Mouse (Mus musculus) lung, postnatal 0 days (tissue): Measurements from ENCODE around the gene Serpinb7. TPM values are rescaled to one million over a fixed set of nuclear protein-coding genes. Genes with fewer than 3 reads are reported as not detected.

Source experiments
- ATAC-seq: fragments of 200-750 bp; cut with Nextera tagmentation; 2 replicates; pipeline ENCODE4 v1.8.0; 2017; ENCODE audit warnings: moderate library complexity
- DNase-seq: peaks from one replicate; pipeline ENCODE4 v3.0.0-alpha.2; 2016; ENCODE audit warnings: low spot score
- H3K27ac ChIP-seq: fragments of 300-500 bp; sonication (generic); 2 replicates; pipeline ENCODE4 v1.5.1; 2014; ENCODE audit warnings: antibody characterized with exemption, mild to moderate bottlenecking, low read length, mixed read lengths
- H3K27me3 ChIP-seq: fragments of 300-500 bp; sonication (generic); replicated peaks from 2 replicates; pipeline ENCODE4 v1.6.1; 2014; ENCODE audit warnings: low read length, mixed read lengths; ENCODE audit not compliant: insufficient read depth
- H3K36me3 ChIP-seq: fragments of 300-500 bp; sonication (generic); 2 replicates; pipeline ENCODE4 v1.6.1; 2014; ENCODE audit warnings: low read length, mixed read lengths; ENCODE audit not compliant: insufficient read depth
- H3K4me1 ChIP-seq: fragments of 300-500 bp; sonication (generic); 2 replicates; pipeline ENCODE4 v1.6.1; 2014; ENCODE audit warnings: antibody characterized with exemption, low read depth, low read length, mixed read lengths; ENCODE audit not compliant: insufficient read depth
- H3K4me2 ChIP-seq: fragments of 300-500 bp; sonication (generic); replicated peaks from 2 replicates; pipeline ENCODE4 v1.6.1; 2014; ENCODE audit warnings: low read depth, mild to moderate bottlenecking, low read length, moderate library complexity, mixed read lengths
- H3K4me3 ChIP-seq: fragments of 300-500 bp; sonication (generic); 2 replicates; pipeline ENCODE4 v1.5.1; 2014; ENCODE audit warnings: low read depth, low read length
- H3K9ac ChIP-seq: fragments of 300-500 bp; sonication (generic); replicated peaks from 2 replicates; pipeline ENCODE4 v1.6.1; 2014; ENCODE audit warnings: low read depth, mild to moderate bottlenecking
- H3K9me3 ChIP-seq: fragments of 300-500 bp; sonication (generic); 2 replicates; pipeline ENCODE4 v1.6.1; 2016; ENCODE audit warnings: low read length, mixed read lengths
- CTCF ChIP-seq: IDR thresholded peaks from 2 replicates; pipeline ENCODE4 v1.5.1; 2016; ENCODE audit warnings: antibody characterized with exemption, mild to moderate bottlenecking
- EP300 ChIP-seq: IDR thresholded peaks from 2 replicates; pipeline ENCODE4 v1.6.1; 2016; ENCODE audit warnings: antibody characterized with exemption, mild to moderate bottlenecking, control low read depth
- WGBS: fragments of 180-500 bp; shearing (Covaris S2); extraction: QIAGEN DNeasy Blood & Tissue Kit; methylation state at CpG from one replicate; pipeline ENCODE4 v1.1.7; 2014; 5-methylcytosine and 5-hydroxymethylcytosine counted together
- polyA plus RNA-seq: library from polyadenylated mRNA; unstranded; fragments of >200 nt; fragmentation: Nextera tagmentation; extraction: Ambion mirVana; gene quantifications from 2 replicates; pipeline ENCODE4 v1.2.1, GENCODE M21; 2015

Gene Serpinb7
- polyA plus RNA-seq, 1 experiment from 2014 or later: not detected

DNA sequence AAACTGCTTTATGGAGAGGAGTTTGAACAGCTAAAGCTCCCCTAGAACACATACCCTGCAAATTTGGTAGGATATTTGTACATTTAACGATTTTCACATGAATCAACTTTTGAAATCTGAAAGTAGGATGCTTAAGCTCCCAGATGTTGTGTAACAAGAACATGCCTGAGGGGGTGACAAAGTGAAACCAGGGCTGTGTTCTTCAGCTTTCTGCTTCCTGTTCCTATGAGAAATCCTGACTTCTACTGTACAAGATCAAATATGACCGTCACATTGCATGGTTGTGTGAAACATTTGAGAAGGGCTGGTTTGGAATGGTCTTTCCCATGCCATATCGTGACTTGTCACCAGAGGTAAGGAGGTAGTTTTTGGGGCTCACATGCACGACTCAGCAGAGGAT, 2.6 kb downstream of the Serpinb7 start:
- H3K9ac ChIP-seq: no peak overlapping the region
- H3K27ac ChIP-seq: no peak overlapping the region
- DNase-seq (no peak), ATAC-seq (no peak)
- H3K9me3 ChIP-seq: no peaks in the 10 kb centered on the region
- no peaks in the 10 kb centered on the region for H3K27me3 ChIP-seq
- TF ChIP-seq CTCF: no peak
- no peak for TF ChIP-seq EP300
- no peak overlapping the region for H3K4me2 ChIP-seq
- no peaks in the 10 kb centered on the region for H3K4me1 ChIP-seq
- H3K36me3 ChIP-seq: no peaks in the 10 kb centered on the region
- 69% methylated on average over 4 of the region's 4 CpGs for WGBS
- no peak overlapping the region for H3K4me3 ChIP-seq

GRCm38 (mm10) chr1:107414650-107415049, 15.2 kb downstream of the Serpinb7 start:
- Histone ChIP-seq H3K4me3 (no peak overlapping the region), H3K9me3 (no peaks in the 10 kb centered on the region), H3K4me1 (no peaks in the 10 kb centered on the region), H3K27me3 (no peaks in the 10 kb centered on the region), H3K27ac (no peak overlapping the region), H3K4me2 (no peak overlapping the region), H3K36me3 (no peaks in the 10 kb centered on the region), H3K9ac (no peak overlapping the region)
- TF ChIP-seq CTCF (no peak), EP300 (no peak)
- no peak for ATAC-seq
- DNase-seq: no peak
- WGBS: 3% methylated on average over 1 of the region's 1 CpGs

DNA sequence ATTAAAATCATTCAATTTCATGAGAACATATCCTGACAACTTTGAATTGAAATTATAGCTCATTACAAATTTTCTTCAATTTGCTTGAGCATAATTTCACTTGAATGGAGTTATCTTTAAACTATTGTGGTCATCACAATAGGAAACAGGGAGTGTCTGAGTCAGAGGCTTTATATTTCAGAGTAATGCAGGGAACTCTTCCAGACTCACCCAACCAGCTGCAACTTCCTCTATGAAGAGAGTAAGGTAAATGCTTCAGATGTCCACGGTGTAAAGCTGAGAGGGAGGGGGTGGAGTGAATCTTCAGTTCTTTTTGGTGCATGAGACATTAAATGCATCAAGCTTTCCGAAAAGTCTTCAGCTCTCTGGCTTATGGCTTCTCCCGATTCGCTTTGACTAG, 23.0 kb downstream of the Serpinb7 start:
- no peaks in the 10 kb centered on the region for H3K27me3 ChIP-seq
- H3K36me3 ChIP-seq: no peaks in the 10 kb centered on the region
- no peak overlapping the region for H3K4me3 ChIP-seq
- WGBS: 73% methylated on average over 4 of the region's 4 CpGs
- no peaks in the 10 kb centered on the region for H3K4me1 ChIP-seq
- no peak overlapping the region for H3K9ac ChIP-seq
- no peak overlapping the region for H3K27ac ChIP-seq
- ATAC-seq: no peak
- TF ChIP-seq CTCF (no peak), EP300 (no peak)
- H3K4me2 ChIP-seq: no peak overlapping the region
- no peak for DNase-seq
- no peaks in the 10 kb centered on the region for H3K9me3 ChIP-seq

- TF ChIP-seq CTCF (no peak), EP300 (no peak)
- Histone ChIP-seq H3K27me3 (no peaks in the 10 kb centered on the region), H3K9ac (no peak overlapping the region), H3K4me1 (no peaks in the 10 kb centered on the region), H3K36me3 (no peaks in the 10 kb centered on the region), H3K4me3 (no peak overlapping the region), H3K4me2 (no peak overlapping the region), H3K27ac (no peak overlapping the region), H3K9me3 (no peaks in the 10 kb centered on the region)
- DNase-seq (no peak), ATAC-seq (no peak)
Observed at GRCm38 (mm10) chr1:107431253-107431652, 31.8 kb downstream of the Serpinb7 start.

DNA sequence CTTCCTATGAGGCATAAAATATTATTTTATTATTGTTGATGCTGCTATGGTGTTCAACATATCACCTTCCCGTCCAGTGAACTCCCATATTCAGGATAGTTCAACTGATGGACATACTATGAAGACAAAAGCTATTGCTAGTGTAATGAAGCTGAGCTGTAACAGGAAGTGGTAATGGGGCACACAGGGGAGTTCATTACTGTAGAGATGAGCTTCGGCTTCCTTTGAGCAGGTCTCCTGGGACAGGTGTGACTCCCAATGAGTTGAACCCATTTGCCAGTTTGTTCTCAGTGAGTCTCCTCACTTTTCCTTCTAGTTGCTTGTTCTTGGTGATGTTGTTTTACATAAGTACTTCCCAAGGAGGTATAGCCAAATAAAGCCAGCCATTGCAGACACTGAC, 36.1 kb downstream of the Serpinb7 start:
- H3K9ac ChIP-seq: no peak overlapping the region
- H3K36me3 ChIP-seq: no peaks in the 10 kb centered on the region
- TF ChIP-seq EP300: no peak
- no peak for TF ChIP-seq CTCF
- no peaks in the 10 kb centered on the region for H3K27me3 ChIP-seq
- no peak for ATAC-seq
- no peaks in the 10 kb centered on the region for H3K4me1 ChIP-seq
- 70% methylated on average over 2 of the region's 2 CpGs for WGBS
- no peaks in the 10 kb centered on the region for H3K9me3 ChIP-seq
- no peak overlapping the region for H3K4me2 ChIP-seq
- no peak overlapping the region for H3K4me3 ChIP-seq
- no peak overlapping the region for H3K27ac ChIP-seq
- no peak for DNase-seq

- H3K4me1 ChIP-seq: no peaks in the 10 kb centered on the region
- H3K4me2 ChIP-seq: no peak overlapping the region
- WGBS: 78% methylated on average over 3 of the region's 3 CpGs
- TF ChIP-seq CTCF: no peak
- no peak for TF ChIP-seq EP300
- DNase-seq (no peak), ATAC-seq (no peak)
- no peak overlapping the region for H3K9ac ChIP-seq
- no peaks in the 10 kb centered on the region for H3K36me3 ChIP-seq
- H3K9me3 ChIP-seq: no peaks in the 10 kb centered on the region
- no peak overlapping the region for H3K27ac ChIP-seq
- H3K27me3 ChIP-seq: no peaks in the 10 kb centered on the region
- H3K4me3 ChIP-seq: no peak overlapping the region
Observed at GRCm38 (mm10) chr1:107439462-107439861, 40.0 kb downstream of the Serpinb7 start.

- DNase-seq (no peak), ATAC-seq (no peak)
- H3K27ac ChIP-seq: no peak overlapping the region
- H3K4me1 ChIP-seq: no peaks in the 10 kb centered on the region
- H3K27me3 ChIP-seq: no peaks in the 10 kb centered on the region
- no peak overlapping the region for H3K4me2 ChIP-seq
- TF ChIP-seq CTCF (no peak), EP300 (no peak)
- H3K4me3 ChIP-seq: no peak overlapping the region
- no peaks in the 10 kb centered on the region for H3K9me3 ChIP-seq
- no peaks in the 10 kb centered on the region for H3K36me3 ChIP-seq
- WGBS: 62% methylated on average over 5 of the region's 5 CpGs
- H3K9ac ChIP-seq: no peak overlapping the region
Observed at GRCm38 (mm10) chr1:107445352-107445751, 45.9 kb downstream of the Serpinb7 start.
